Mouse (Mus musculus) c-Kit-positive CD71-negative TER-119-negative erythroid progenitor cells, embryonic 14.5 days (primary cell): ENCODE data around the gene Adamtsl4.
"Not testable (repeated sequence)": the region's sequence is repeated elsewhere in the genome, so short reads cannot be mapped to it uniquely, and the experiment has no call there.

Source experiments
- DNase-seq: peaks from one replicate; pipeline ENCODE4 v3.0.0-alpha.2; 2013; ENCODE audit warnings: low read depth

Adamtsl4 gene

DNA sequence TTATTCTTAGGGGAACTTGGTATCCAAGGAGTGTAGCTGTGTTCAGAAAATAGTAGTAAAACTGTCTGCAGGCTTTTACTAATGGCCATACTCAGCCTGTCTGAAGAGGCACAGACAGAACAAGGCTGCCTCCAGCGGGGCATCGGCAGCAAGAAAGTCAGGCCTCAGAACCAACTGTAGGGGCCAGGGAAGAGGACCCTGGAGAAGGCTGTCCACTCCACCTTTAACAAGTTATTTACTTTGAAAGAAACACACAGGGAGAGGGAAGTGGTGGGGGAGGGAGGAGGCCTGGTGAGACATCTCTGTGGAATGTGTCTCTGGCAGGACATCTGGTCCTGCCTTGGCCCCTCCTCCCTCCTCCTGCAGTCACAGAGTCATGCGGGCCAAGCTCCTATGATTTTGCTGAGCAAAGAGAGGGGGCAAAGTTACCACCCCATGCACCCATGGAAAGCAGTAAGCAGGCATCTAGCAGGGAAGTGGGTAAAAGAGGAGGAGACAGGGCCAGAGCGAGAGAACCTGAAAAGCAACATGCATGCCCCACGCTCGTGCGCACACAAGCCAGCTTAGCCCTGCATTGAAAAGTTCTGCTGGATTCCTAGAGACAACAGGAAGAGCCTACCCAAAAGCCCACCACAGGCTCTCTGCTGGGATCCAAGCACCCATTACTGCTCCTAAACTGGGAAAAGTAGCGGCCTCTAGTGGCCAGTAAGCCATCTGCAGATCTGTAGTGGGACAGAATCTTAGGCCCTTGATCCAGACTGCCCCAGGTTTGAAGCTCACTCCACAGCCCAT, 12.2 kb downstream of the Adamtsl4 start:
- DNase-seq, result no peak

DNA sequence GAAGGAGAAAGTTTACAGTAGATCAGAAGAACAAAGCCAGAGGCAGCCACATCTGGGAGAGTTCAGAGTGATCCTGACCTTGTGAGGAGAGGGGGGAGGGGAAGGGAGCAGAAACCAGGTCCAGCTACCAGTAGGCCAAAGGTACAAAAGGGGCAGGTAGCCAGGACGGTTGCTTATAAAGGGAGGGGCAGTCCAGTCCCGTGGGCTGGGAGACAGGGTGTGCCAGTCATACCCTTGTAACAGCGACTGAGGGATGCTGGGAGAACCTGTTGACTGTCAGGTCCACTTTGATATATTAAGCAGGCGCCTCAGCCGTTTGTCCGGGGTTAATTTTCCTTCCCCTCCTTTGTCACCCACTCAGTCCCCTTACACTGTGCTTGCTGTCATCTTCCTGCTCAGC, 12.9 kb downstream of the Adamtsl4 start:
- no peak for DNase-seq

DNA sequence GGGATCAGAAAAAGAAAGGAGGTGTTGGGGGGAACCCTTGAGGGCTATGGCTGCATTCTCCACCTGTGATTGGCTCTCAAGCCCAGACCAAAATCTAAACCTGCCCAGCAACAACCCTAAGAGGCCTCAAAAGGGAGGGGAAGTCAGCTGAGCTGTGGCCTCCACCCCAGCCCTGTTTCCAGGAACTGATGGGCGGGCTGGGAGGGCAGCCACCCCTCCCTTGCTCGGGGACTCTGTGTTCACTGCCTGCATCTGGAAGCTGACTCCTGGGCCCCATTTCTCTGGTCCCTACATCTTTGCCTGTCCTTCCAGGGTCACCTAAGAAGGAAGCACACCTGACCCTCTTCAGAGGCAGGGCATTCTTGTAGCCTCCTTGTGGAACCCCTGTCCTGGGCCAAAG, 13.5 kb downstream of the Adamtsl4 start:
- DNase-seq, result peak; percentile 82

DNA sequence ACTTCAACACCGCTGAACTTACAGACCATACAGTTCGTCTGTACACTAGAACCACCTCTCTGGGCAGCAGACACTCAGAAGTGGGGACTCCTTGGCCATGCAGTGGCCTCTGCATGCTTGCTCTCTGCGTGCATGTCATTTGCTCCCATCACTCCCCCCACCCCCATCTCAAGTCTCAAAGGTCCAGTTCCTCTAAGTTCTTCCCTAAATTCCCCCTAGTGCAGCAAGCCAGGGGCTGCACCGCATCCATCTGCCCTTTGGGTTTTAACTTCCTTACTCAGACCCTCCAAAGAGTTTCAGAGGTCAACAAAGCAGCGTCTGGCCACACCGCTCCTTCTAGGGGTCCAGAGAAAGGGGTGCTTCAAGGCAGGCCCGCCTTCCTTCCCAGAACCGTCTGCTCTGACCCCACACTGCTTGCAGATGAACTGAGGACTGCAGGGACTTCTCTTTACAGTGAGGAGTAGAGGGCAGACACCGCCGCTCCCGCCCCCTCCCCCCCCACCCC, 14.0 kb downstream of the Adamtsl4 start:
- DNase-seq, result no peak

DNA sequence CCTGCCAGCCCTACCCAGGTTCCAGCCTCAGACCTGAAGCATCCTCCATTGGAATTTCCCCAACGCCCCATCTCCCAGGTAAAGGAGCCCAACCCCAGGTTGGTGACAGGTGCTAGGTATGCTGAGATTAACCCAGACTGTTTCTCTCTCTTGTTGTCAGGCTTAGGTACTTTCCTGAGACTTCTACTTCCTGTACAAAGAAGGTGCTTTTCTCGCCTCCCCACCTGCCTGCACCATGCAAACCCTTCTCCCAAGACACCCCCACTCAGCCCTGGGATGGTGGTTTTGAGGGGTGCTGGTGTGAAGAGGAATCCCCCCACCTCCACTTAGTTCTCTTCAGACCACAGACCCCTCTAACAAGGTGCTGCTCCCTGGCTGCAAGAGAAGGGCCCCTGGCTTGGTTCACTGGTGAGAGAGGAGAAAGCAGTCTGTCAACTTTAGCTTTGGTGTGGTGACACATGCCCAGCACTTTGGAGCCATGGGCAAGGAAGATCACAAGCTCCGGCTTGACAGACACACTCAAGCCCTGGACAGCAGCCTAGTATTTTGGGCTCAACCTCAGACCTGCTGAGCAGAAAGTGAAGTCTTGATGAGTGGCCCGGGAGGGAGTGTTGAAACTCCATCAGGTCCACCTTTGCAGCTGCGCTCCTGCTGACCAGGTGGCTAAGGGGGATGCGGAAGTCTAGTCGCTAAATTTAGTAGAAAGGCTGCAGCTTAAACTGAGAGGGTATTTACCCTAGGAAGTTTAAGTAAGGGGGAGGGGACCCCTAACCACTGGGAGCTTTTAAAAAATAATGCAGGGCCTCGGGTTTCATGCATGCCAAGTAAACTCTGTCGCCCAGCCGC, 14.6 kb downstream of the Adamtsl4 start:
- DNase-seq, result no peak

DNA sequence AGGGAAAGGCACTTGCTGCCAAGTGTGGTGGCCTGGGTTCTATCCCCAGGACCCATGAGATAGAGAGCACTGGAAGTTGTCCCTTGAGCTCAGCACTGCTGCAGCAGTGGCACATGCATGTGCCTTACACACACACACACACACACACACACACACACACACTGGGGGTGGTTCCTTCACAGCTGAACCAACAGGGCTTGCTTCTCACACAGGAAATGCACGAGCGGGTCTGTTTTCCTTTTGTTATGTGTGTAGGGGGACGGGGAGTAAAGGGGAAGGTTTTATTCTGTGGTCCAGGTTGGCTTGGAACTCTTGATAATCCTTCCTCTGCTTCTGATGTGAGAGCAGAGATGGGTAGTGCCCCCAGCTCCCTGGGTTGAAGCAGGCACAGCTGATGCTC, 15.3 kb downstream of the Adamtsl4 start:
- no peak for DNase-seq

DNA sequence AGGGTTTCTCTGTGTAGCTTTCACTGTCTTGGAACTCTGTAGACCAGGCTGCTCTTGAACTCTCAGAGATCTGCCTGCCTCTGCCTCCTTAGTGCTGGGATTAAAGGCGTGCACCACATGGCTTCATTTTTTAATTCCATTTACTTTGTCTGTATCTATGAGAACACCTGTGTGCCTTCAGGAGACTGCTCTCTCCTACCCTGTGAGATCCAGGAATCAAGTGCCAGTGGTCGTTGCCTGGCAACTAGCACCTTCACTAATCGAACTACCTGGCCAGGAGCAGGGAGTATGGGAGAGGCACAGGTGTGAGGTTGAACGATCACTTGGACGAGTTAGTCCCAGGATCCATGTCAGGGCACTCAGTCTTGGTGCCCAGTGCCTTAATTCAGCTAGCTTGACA, 16.5 kb downstream of the Adamtsl4 start:
- DNase-seq, result no peak

DNA sequence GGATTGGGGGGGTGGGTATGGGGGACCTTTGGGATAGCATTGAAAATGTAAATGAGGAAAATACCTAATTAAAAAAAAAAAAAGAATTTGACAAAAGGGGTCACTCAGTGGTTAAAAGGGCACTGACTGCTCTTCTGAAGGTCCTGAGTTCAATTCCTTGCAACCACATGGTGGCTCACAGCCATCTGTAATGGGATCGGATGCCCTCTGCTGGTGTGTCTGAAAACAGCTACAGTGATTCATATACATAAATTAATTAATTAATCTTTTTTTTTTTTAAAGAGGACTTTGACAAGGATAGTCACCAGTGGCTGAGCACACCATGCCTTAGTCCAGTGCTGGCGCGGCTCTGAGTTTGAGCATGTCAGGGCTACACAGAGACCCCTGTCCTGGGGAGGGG, 17.3 kb downstream of the Adamtsl4 start:
- DNase-seq, result not testable (repeated sequence)

DNA sequence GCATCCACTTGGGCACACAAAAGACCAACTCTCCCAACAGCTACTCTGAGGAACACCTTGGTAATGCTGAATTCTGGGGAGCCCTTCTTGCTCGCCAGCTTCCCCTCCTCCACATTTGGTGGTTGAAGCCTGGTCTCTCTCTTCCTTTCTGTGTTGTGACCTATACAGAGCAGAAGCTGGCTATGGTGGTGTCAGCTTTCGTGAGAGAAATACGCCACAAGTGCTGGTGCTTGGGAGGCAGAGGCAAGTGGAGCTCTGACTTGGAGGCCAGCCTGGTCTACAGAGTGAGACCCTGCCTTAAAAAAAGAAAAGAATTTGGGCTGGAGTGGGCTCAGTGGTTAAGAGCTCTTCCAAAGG, 18.4 kb downstream of the Adamtsl4 start:
- DNase-seq, result no peak

DNA sequence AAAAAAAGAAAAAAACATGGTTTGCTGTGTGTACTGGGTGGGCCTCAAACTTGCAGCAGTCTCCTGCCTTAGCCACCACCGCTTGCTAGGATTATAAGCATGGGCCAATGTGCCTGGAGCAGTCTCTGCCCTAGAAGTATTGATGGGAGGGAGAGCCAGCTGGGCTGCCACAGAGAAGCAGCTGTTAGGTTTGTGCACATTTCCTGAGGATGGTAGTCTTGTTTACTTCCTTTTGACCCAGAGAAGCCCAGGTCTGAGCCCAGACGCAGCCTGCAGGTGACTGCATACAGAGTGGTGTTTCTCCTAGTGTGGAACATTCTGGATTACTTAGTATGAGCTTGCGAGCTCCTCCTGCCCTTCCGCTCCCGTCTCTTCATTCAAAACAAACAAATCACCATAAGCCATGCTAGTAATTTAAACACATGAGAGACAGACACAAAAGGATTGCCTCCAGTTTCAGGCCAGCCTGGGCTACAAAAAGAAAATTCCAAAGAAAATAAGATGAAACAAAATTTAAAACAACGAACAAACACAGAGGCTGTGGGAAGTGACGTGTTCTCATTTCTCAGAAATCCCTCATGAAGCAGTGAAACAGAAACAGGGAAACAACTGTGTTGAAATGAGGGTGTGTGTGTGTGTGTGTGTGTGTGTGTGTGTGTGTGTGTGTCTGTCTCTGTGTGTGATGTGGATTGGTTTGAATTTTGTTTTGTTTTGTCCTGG, 19.0 kb downstream of the Adamtsl4 start:
- no peak for DNase-seq

DNA sequence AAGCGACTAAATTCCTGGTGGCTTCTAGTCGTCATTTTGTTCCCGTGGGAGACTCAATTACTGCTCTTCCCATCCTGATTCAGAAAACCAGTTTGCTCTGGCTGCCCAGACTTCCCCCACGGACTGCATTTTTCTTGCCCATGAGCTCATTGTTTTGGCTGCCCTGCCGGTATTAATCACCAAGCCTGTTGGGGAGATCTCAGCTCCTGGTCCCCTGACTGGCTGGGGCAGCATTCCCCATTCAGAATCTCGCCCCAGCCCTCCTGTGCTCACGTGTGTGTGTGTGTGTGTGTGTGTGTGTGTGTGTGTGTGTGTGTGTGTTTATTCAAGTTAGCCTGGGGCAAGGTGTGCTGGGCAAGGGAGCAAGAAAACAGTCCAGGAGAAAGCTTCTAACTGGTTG, 19.7 kb downstream of the Adamtsl4 start:
- no peak for DNase-seq

DNA sequence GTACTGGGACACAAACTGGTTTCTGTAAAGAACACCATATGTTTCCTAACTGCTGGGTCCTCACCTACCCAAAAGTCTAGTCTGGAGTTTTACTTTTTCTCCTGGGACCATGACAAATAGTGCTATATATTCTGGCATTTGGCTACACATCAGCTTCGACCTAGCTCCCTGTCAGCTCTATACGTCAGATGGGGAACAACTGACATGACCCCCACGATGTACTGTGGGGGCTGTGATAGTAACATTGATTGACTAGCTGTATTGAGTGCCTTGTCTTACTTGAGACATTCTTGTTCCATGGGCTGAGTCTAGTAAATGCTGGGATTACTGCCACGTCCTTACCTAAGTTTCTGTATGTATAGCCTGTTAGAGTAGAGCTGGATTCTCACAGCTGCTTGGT, 20.2 kb downstream of the Adamtsl4 start:
- no peak for DNase-seq

DNA sequence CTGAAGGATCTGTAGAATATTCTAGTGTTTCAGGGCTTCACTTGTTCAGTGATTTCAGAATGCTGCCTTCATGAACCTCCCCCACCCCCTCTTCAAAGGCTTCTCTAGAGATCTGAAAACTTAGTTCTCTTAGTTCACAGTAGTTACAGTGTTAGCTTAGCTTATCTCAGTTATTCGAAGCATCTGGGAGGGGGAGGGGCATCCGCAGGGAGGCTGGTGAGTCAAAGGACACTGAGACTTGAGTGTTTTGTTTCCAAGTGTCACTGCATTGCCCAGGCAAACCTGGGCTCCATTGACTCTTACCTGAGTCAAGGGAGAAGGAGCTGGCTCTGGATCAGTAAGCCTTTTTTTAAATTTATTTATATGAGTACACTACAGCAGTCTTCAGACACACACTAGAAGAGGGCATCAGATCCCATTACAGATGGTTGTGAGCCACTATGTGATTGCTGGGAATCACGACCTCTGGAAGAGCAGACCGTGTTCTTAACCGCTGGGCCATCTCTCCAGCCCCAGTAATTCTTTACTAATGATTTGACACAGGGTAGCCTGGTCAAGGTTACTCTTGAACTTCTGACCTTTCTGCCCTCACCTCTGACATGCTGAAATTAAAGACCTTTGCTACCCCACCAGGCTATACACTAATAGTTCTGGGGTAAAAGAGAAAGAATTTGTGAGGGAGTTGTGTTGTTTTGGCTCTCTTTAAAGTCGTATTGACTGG, 21.4 kb downstream of the Adamtsl4 start:
- no peak for DNase-seq

DNA sequence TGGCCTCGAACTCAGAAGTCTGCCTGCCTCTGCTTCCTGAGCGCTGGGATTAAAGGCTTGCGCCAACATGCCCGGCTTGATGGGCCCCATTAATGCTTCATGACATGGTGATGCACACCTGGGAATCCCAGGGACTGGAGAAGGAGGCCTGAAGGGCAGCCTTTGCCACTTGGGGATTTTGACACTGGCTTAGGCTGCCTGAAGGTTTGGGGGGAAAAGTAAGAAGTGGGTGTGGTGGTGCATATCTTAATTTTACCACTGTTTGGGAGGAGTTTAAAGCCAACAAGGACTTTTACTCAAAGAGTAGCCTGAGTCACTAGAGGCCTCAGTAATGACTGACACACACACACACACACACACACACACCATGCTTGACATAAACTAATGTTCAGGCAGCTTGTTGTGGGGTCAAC, 22.8 kb downstream of the Adamtsl4 start:
- DNase-seq, result no peak

DNA sequence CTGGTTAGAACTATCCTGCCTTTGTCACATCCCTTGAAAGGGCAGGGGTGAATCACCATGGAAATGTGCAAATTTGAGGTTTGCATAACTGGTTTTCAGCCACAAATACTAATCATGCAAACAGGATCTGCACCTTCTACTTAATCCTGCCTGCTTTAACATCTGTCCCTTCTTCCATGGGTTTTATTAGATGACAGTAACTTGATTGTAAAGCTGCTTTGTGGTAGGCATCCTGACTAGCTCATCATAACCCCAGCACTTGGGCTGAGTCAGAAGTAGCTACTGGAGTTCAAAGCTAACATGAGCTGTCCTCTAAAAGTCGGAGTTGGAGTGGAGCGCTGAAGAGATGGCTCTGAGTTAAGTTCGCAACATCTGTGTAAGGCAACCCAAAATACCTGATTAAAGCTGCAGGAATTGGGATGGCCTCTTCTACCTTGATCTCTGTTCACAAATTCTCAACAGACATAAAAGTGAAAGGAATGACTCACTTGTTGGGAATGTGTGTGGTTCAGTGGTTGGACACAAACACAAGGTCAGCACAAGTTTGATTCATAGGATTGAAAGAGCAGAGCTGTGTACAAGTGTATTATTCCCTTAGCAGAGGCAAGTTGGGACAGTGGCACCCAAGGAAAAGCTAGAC, 23.6 kb downstream of the Adamtsl4 start:
- no peak for DNase-seq

DNA sequence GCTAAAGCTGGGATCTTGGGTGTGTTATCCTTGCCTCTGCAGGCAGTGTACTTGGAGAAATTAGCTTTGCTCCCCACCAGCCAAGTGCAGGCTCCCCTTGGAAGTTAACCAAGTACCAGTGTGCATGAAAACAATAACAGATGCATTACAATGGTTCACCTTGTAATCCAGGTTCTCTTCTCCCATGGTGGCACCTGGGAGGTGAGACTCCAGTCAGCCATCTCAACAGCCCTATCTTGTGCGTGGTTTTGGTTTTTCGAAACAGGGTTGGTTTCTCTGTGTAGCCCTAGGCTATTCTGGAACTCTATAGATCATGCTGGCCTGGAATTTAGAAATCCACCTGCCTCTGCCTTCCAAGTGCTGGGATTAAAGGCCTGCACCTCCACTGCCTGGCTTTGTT, 24.2 kb downstream of the Adamtsl4 start:
- no peak for DNase-seq

DNA sequence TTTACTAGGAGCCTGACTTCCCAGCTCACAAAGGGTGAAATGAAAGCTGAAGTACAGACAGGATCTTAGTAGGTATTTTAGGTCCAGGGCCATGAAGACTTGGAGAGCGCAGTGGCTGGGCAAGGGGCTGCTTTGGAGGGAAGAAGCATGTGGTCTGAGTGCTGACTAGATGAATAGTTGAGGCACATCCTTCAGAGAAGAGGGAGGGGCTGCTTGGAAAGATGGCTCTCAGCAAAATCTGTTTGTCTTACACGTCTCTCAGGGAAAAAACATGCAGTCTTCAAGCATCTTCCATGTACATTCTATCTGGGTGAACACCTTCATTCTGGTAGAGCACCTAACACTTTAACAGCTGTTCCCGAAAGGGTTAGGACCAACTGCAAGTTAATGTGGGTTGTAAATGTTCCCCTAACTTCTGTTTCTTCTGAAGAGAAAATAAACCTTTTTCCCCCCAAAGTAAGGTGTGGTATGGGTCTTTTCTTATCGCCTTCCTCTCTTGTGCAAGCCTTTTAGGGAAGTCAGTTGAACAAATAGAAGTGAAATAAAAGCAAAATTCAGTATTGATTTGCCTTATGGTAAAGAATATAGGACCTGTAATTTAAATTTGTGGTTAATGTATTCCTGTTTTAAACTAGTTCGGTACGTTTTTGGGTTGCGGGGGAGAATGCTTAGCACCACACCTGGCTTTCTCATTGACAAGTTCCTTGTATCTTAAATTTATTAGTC, 24.8 kb downstream of the Adamtsl4 start:
- DNase-seq, result no peak

DNA sequence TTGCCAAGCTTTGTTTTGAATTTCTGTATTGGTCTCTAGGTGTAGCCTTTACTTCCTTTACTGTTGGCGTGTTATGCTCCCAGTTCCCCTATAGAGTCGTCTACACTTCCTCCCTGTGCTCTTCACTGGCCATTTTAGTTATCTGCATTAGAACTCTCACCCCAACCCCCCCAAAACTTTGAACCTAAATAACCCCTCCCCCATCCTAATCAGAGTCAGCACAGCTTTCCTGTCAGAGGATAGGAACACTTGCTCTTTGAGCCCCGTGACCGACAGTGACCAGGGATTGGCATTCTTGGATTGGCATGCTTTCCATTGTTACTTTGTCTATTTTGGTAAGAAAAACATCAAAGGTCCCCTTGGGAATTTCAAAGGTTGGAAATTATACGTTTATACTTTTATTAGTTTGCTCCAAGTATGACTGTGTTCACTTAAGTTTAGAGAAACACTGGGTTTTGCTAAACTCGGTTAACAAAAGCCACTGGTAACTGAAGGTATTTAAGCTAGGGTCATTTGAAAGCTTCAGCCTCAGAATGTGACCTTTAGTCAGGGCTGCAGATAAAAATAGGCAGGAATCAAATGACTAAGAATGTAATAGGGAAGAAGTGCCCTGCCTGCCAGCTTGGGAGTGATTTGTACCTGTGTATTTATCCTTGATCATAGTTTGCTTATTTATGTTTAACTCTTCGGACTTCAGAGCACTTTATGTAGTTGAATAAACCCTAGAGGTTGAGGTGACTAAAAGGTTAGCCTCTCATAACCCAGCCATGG, 25.6 kb downstream of the Adamtsl4 start:
- DNase-seq, result no peak

DNA sequence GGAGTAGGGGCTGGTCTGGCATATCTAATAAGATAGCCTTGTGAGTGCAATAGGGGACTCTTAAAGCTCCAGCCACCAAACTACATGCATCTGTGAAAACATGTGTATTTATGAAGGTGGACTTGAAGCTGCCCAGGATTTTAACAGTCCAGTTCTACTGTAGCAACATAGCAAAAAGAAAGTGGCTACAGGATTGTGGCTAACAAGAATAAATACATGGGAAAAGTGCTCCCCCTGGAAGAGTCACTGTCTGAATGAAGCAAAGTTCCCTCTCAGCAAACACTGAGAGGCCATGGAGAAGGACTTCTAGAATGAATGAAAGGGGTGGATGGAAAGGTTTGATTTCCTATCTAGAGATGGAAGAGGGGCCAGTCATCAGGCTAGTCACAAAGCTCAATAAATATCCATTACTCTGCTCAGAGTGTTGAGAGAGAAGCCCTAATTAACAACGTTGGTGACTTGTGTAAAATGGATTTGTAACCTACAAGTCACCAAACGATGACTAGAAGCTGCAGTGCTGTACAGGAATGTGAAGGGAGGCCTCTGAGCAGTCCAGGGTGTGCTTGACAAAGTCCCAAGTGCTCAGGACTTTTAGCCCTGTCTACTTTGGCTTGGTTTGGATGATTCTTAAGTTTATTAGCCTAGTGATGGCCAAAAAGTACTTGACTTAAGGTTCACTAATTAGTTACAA, 26.8 kb downstream of the Adamtsl4 start:
- no peak for DNase-seq
